Mouse (Mus musculus) intestine, embryonic 14.5 days (tissue): ENCODE measurements around the gene Cyp2j5. TPM values are rescaled to one million over a fixed set of nuclear protein-coding genes. Genes with fewer than 3 reads are reported as not detected.
A peak's percentile ranks its signal among the peaks of the same experiment; 100 is the strongest.
"Not testable (repeated sequence)": the region's sequence is repeated elsewhere in the genome, so short reads cannot be mapped to it uniquely, and the experiment has no call there.

Experiments used
- ATAC-seq: fragments of 200-750 bp; cut with Nextera tagmentation; replicated peaks from 2 replicates; pipeline ENCODE4 v1.8.0; 2017; ENCODE audit warnings: low read depth, moderate number of reproducible peaks, moderate TSS enrichment, moderate library complexity; ENCODE audit not compliant: low FRiP score, low TSS enrichment
- DNase-seq: peaks from one replicate; pipeline ENCODE4 v3.0.0-alpha.2; 2018; ENCODE audit warnings: low spot score
- H3K27ac ChIP-seq: fragments of 300-500 bp; sonication (generic); 2 replicates; pipeline ENCODE4 v1.5.1; 2014; ENCODE audit warnings: low read depth, mild to moderate bottlenecking, control low read depth
- H3K27me3 ChIP-seq: fragments of 300-500 bp; sonication (generic); replicated peaks from 2 replicates; pipeline ENCODE4 v1.6.1; 2014; ENCODE audit warnings: low read length, control low read depth; ENCODE audit not compliant: control insufficient read depth, insufficient read depth
- H3K36me3 ChIP-seq: fragments of 300-500 bp; sonication (generic); 2 replicates; pipeline ENCODE4 v1.6.1; 2014; ENCODE audit warnings: low read length, control low read depth; ENCODE audit not compliant: control insufficient read depth, insufficient read depth
- H3K4me1 ChIP-seq: fragments of 300-500 bp; sonication (generic); replicated peaks from 2 replicates; pipeline ENCODE4 v1.6.1; 2014; ENCODE audit warnings: low read length, control low read depth, mixed read lengths; ENCODE audit not compliant: control insufficient read depth, insufficient read depth
- H3K4me2 ChIP-seq: fragments of 300-500 bp; sonication (generic); 2 replicates; pipeline ENCODE4 v1.6.1; 2014; ENCODE audit warnings: low read length
- H3K4me3 ChIP-seq: fragments of 300-500 bp; sonication (generic); 2 replicates; pipeline ENCODE4 v1.5.1; 2014; ENCODE audit warnings: low read depth, low read length, control low read depth, mixed read lengths
- H3K9ac ChIP-seq: fragments of 300-500 bp; sonication (generic); 2 replicates; pipeline ENCODE4 v1.6.1; 2014; ENCODE audit warnings: mild to moderate bottlenecking, low read length
- H3K9me3 ChIP-seq: fragments of 300-500 bp; sonication (generic); 2 replicates; pipeline ENCODE4 v1.6.1; 2016; ENCODE audit warnings: low read length, control low read depth; ENCODE audit not compliant: control insufficient read depth
- WGBS: fragments of 180-500 bp; shearing (Covaris S2); extraction: QIAGEN DNeasy Blood & Tissue Kit; methylation state at CpG from one replicate; pipeline ENCODE4 v1.1.7; 2014; 5-methylcytosine and 5-hydroxymethylcytosine counted together
- polyA plus RNA-seq: library from polyadenylated mRNA; unstranded; fragments of >200 nt; fragmentation: Nextera tagmentation; extraction: Ambion mirVana; gene quantifications from 2 replicates; pipeline ENCODE4 v1.2.1, GENCODE M21; 2014

The Cyp2j5 gene
- polyA plus RNA-seq, 1 experiment from 2014 or later = not detected

DNA sequence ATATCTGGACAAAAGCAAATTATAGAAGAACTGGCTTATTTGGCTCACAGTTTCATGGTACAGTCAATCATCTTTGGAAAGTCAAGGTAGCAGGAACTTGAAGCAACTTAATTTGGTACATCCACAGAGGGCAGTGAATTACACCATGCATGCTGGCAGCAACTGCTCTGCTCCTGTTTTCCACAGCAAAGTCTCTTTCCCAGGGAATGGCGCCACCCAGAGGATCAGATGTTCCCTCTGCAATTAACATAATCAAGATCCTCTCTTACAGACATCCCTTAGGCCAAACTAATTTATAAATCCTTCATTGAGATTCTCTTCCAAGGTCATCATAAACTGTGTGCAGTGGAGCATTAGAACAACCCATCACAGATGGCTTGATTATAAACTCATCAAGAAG is 16.3 kb upstream of the Cyp2j5 start:
- H3K9me3 ChIP-seq = no peaks in the 10 kb centered on the region
- 32% methylated on average over 1 of the region's 1 CpGs for WGBS
- 0 out of 2 replicates have a peak, but pooled peaks have one; percentile 23 for ATAC-seq
- H3K9ac ChIP-seq = no peak overlapping the region
- no peaks in the 10 kb centered on the region for H3K36me3 ChIP-seq
- no peaks in the 10 kb centered on the region for H3K4me1 ChIP-seq
- no peak overlapping the region for H3K27ac ChIP-seq
- no peaks in the 10 kb centered on the region for H3K27me3 ChIP-seq
- DNase-seq = no peak
- no peak overlapping the region for H3K4me2 ChIP-seq
- H3K4me3 ChIP-seq = no peak overlapping the region

DNA sequence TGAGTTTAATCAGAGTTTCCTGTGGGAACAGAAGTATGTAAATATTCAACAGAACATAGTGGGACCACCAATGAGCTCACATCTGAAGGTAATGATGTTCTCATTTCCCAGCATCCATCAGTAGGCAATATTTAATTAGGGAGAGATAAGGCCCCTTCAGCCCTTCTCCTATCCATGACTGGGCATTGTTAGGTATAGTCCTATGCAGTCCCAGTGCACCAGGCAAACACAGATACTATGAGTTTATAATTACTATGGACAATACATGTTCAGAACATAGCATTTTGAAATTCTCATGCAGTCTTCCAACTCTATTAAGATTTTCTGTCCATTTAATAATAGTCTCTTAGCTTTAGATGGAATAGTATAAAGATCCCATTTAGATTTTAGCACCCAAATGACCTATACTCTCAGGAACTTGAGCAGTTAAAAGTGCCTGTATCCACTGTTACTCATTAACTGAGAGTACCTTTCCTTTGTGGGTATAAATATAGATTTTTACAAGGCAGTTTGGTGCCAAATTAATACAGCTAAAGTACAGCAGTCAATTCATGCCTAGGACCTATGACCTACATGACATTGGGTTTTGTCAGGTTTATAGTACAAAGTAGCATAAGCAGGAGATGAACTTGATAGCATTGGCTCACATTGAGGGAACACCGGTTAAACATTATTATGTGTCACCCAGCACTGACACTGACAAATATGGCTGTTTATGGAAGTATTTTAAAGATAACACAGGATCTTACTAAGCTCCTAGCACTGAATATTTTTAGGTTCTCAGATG is 907 bp upstream of the Cyp2j5 start:
- 84% methylated on average over 1 of the region's 1 CpGs for WGBS
- no peak for DNase-seq
- Histone ChIP-seq H3K4me3 (no peak overlapping the region), H3K27me3 (no peaks in the 10 kb centered on the region), H3K4me2 (no peak overlapping the region), H3K4me1 (no peaks in the 10 kb centered on the region), H3K9me3 (no peaks in the 10 kb centered on the region), H3K27ac (no peak overlapping the region), H3K36me3 (no peaks in the 10 kb centered on the region), H3K9ac (no peak overlapping the region)
- no peak for ATAC-seq

DNA sequence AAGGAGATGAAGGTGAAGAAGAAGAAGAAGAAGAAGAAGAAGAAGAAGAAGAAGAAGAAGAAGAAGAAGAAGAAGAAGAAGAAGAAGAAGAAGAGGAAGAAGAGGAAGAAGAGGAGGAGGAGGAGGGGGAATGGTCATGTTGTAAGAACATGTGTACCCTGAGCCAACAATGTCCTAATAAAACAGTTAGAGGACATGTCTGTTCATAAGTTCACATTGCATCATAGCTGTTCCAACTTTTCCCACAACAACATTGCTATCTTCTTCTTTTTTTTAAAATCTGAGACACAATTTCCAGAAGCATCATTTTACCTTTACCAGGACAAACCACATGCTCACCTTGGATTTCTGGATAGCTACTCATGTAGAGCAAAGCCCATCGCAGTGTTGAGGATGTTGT is 28.5 kb downstream of the Cyp2j5 start:
- WGBS = 81% methylated on average over 1 of the region's 1 CpGs
- DNase-seq (no peak), ATAC-seq (no peak)
- Histone ChIP-seq H3K36me3 (no peaks in the 10 kb centered on the region), H3K9ac (no peak overlapping the region), H3K4me1 (no peaks in the 10 kb centered on the region), H3K4me2 (no peak overlapping the region), H3K4me3 (no peak overlapping the region), H3K9me3 (no peaks in the 10 kb centered on the region), H3K27me3 (no peaks in the 10 kb centered on the region), H3K27ac (no peak overlapping the region)

DNA sequence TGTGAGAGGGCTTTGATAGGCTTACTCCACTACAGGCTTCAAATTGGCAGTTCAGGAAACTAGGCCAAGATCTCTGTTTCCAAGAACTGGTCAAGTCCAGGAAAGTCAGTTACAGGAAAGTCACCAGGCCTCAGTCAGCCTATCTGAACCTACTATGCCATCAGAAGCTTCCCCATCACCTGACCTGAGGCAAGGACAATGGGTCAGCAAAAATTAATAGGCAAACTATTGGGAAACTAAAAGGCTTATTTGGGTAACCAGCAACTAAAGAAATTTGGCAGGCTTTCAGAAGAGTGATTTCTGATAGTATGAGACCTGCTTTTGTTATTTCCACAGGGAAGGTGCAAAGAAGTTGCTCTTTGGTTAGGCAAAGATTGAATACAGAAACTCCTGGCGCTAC is 41.5 kb downstream of the Cyp2j5 start:
- Histone ChIP-seq H3K4me2 (no peak overlapping the region), H3K36me3 (no peaks in the 10 kb centered on the region), H3K4me1 (no peaks in the 10 kb centered on the region), H3K9ac (no peak overlapping the region), H3K27me3 (no peaks in the 10 kb centered on the region), H3K4me3 (no peak overlapping the region), H3K27ac (no peak overlapping the region), H3K9me3 (peaks cover 8% of the 10 kb centered on the region)
- no peak for ATAC-seq
- WGBS = 82% methylated on average over 1 of the region's 1 CpGs
- DNase-seq = no peak

DNA sequence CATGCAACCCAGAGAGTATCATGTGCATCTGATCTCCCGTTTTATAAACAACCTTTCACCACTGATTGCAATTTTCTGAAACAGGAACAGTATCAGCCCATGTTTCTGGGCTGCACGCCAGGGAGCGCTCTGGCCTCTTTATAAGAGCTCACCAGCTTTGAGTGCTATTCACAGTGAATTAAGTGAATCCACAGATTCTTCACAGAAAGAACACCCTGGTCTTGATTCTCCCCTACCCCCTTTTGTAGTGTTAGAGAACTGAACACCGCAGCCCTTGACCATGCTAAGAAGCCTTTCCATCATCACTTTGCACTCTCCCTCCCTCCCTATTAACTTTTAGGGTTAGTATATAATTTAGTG is 72.2 kb downstream of the Cyp2j5 start:
- no peaks in the 10 kb centered on the region for H3K27me3 ChIP-seq
- ATAC-seq (peak; percentile 63; the same call in 1 of the 2 replicates), DNase-seq (no peak)
- H3K9ac ChIP-seq = no peak overlapping the region
- peak overlapping the region; percentile 55 for H3K4me2 ChIP-seq
- 50% methylated on average over 4 of the region's 4 CpGs for WGBS
- H3K4me1 ChIP-seq = 0 out of 2 replicates have a peak, but pooled peaks cover 3% of the 10 kb centered on the region
- no peaks in the 10 kb centered on the region for H3K9me3 ChIP-seq
- no peaks in the 10 kb centered on the region for H3K36me3 ChIP-seq
- H3K27ac ChIP-seq = no peak overlapping the region; the same call in 1 of the 2 replicates
- H3K4me3 ChIP-seq = peak overlapping the region; percentile 33; the same call in 1 of the 2 replicates

DNA sequence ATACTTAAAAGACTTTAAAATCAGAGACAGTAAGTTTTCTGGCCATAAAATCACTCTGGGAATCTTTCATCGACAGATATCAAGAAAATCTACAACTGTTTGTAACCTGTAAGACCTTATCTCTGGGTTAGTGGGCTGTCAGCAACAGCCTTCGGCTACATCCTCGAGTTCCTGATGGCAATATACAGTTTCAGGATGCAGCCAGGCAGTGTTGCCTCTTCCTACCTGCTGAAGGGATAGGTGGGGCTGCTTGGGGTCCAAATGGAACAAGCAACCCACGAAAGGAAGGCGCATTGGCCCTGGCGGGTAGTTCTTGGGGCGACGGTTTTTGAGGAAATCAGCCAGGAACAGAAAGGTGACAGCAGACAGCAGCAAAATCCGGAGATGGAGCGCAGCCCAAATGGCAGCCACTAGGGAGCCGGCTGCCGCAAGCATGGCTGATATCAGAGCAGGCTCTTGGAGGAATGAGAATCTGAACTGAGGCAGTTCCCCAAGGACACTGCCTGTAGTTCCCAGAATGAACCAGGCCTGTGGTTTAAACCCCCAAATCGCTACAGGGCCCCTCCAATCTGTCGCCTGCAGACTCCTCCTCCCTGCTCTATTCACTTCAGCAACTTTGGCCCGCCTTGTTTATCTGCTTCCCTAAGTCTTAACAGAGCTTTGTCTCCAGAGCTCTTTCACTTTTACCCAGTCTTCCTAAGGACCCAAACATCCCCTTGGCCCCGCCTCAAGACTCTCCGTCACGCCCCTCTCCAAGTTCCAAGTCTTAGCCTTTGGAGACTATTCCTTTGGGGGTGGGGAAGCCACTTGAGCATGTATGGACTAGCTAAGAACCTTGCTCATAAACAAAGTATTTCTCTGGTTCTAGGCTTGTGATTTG is 72.8 kb downstream of the Cyp2j5 start, which contains the start of gene Cyp2j9:
Cyp2j9 (minus strand) TSS at position 668 of the 880 bp plus-strand sequence.
- no peaks in the 10 kb centered on the region for H3K36me3 ChIP-seq
- H3K9ac ChIP-seq = peak within 1 kb of the TSS; percentile 43
- DNase-seq = peak; percentile 66
- H3K27ac ChIP-seq = peak within 1 kb of the TSS; percentile 40
- peak within 1 kb of the TSS; percentile 55 for H3K4me2 ChIP-seq
- WGBS = 6% methylated on average over 18 of the region's 18 CpGs
- peak within 1 kb of the TSS; percentile 33 for H3K4me3 ChIP-seq
- H3K9me3 ChIP-seq = no peaks in the 10 kb centered on the region
- H3K27me3 ChIP-seq = no peaks in the 10 kb centered on the region
- ATAC-seq = peak; percentile 80
- 0 out of 2 replicates have a peak, but pooled peaks cover 3% of the 10 kb centered on the region for H3K4me1 ChIP-seq

DNA sequence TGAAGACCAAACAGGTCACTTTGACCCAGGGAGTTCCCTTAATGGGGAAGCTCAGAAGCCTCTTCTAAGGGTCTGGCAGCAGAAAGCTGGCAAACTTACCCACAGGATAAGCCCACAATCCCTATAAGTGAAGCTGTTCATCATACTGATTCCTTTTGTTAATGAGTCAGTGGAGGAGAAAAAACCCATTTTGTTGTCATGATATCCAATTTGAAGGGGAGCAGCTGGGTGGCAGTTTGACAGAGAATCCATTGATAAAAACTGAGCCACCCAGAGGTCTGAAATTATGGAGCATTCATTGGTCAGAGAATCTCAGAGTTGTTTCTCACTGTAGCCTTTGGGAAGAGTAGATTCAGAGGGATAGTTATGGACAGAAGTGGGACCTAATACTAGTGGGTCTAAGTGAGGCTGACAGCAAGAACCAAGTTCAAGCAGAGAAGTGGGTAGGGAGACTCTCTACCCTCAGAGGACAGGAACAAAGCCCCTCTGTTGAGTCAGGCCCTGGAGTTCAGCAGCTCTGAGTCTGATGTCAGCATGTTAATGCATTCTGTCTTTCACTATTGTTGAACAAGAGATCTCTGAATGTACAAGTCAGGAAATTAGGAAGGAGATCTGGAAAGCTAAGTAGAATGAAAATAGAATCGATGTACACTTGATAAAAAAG is 82.4 kb downstream of the Cyp2j5 start:
- Histone ChIP-seq H3K4me3 (no peak overlapping the region), H3K27ac (no peak overlapping the region), H3K36me3 (no peaks in the 10 kb centered on the region), H3K27me3 (no peaks in the 10 kb centered on the region), H3K4me1 (no peaks in the 10 kb centered on the region), H3K4me2 (no peak overlapping the region), H3K9me3 (no peaks in the 10 kb centered on the region), H3K9ac (no peak overlapping the region)
- WGBS = 75% methylated on average over 1 of the region's 1 CpGs
- no peak for DNase-seq
- ATAC-seq = no peak

DNA sequence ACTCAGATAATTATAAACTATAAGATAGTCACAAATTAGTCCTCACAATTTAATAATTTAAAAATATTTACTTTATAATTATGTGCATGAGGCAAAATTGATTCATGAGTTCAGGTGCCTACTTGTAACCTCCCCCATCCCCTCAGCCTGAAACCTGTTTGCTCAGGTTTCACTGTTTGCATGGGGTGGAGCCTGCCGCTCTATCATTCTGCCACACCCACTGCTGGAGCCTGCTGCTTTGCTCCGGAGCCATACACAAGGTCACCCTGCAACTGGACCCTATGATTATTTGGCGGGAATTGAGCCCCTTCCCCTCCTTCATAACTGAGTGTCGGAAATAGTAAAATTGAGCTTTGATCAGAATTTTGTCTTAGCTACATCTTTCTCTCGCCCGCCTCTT is 83.6 kb downstream of the Cyp2j5 start:
- H3K36me3 ChIP-seq, H3K27ac ChIP-seq, H3K9me3 ChIP-seq, H3K9ac ChIP-seq, DNase-seq, H3K4me2 ChIP-seq, H3K4me3 ChIP-seq, H3K4me1 ChIP-seq, H3K27me3 ChIP-seq: not testable (repeated sequence)
- 49% methylated on average over 6 of the region's 6 CpGs for WGBS
- ATAC-seq = peak; percentile 81; the same call in 1 of the 2 replicates
